Mouse (Mus musculus) heart, embryonic 12.5 days (tissue): ENCODE data around the gene Creb3l2. TPM values are rescaled to one million over a fixed set of nuclear protein-coding genes. Genes with fewer than 3 reads are reported as not detected.

Experiments used
- ATAC-seq: fragments of 200-750 bp; cut with Nextera tagmentation; 2 replicates; pipeline ENCODE4 v1.8.0; 2017; ENCODE audit warnings: moderate TSS enrichment, moderate library complexity; ENCODE audit not compliant: insufficient number of reproducible peaks, low FRiP score
- H3K27ac ChIP-seq: fragments of 300-500 bp; sonication (generic); 2 replicates; pipeline ENCODE4 v1.5.1; 2016; ENCODE audit warnings: mild to moderate bottlenecking, moderate library complexity; ENCODE audit not compliant: poor library complexity, severe bottlenecking
- H3K27me3 ChIP-seq: fragments of 300-500 bp; sonication (generic); replicated peaks from 2 replicates; pipeline ENCODE4 v1.6.1; 2016; ENCODE audit warnings: mild to moderate bottlenecking, moderate library complexity
- H3K36me3 ChIP-seq: fragments of 300-500 bp; sonication (generic); 2 replicates; pipeline ENCODE4 v1.6.1; 2016; ENCODE audit warnings: mild to moderate bottlenecking, moderate library complexity
- H3K4me1 ChIP-seq: fragments of 300-500 bp; sonication (generic); replicated peaks from 2 replicates; pipeline ENCODE4 v1.6.1; 2016; ENCODE audit warnings: mild to moderate bottlenecking
- H3K4me2 ChIP-seq: fragments of 300-500 bp; sonication (generic); 2 replicates; pipeline ENCODE4 v1.6.1; 2016; ENCODE audit warnings: mild to moderate bottlenecking, moderate library complexity
- H3K4me3 ChIP-seq: fragments of 300-500 bp; sonication (generic); 2 replicates; pipeline ENCODE4 v1.5.1; 2016; ENCODE audit warnings: mild to moderate bottlenecking
- H3K9ac ChIP-seq: fragments of 300-500 bp; sonication (generic); 2 replicates; pipeline ENCODE4 v1.6.1; 2016; ENCODE audit warnings: mild to moderate bottlenecking, moderate library complexity
- H3K9me3 ChIP-seq: fragments of 300-500 bp; sonication (generic); replicated peaks from 2 replicates; pipeline ENCODE4 v1.6.1; 2016; ENCODE audit warnings: mild to moderate bottlenecking, moderate library complexity
- WGBS: fragments of 180-500 bp; shearing (Covaris S2); methylation state at CpG from one replicate; pipeline ENCODE4 v1.1.7; 2016; 5-methylcytosine and 5-hydroxymethylcytosine counted together
- polyA plus RNA-seq: library from polyadenylated mRNA; unstranded; fragments of >200 nt; fragmentation: Nextera tagmentation; extraction: Ambion mirVana; gene quantifications from 2 replicates; pipeline ENCODE4 v1.2.1, GENCODE M21; 2016

Gene Creb3l2
- polyA plus RNA-seq, 1 experiment from 2014 or later = 49.4 TPM

DNA sequence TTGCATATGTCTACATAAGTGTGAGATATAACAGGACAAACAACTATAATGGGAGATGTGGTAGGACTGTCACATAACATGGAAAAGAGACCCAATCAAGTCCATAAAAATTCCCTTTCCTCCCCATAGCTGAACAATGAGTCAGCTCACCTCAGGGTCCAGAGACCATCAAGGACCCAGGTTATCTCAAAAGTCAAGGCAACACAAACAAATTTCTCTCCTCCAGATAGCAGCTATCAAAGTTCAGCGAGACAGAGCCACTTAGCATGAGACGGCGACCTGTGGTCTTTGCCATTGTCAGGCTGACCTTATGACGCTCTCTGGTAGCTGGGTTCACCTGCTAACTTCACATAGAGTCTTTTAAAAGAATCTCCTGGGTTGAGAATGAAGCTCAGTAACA, 44.7 kb downstream of the Creb3l2 start:
- ATAC-seq = no peak
- no peak overlapping the region for H3K27ac ChIP-seq
- no peaks in the 10 kb centered on the region for H3K27me3 ChIP-seq
- no peak overlapping the region for H3K4me2 ChIP-seq
- no peak overlapping the region for H3K4me3 ChIP-seq
- H3K9ac ChIP-seq = no peak overlapping the region
- peaks cover 95% of the 10 kb centered on the region for H3K4me1 ChIP-seq
- WGBS = 38% methylated on average over 4 of the region's 4 CpGs
- no peaks in the 10 kb centered on the region; the same call in 1 of the 2 replicates for H3K36me3 ChIP-seq
- H3K9me3 ChIP-seq = no peaks in the 10 kb centered on the region

DNA sequence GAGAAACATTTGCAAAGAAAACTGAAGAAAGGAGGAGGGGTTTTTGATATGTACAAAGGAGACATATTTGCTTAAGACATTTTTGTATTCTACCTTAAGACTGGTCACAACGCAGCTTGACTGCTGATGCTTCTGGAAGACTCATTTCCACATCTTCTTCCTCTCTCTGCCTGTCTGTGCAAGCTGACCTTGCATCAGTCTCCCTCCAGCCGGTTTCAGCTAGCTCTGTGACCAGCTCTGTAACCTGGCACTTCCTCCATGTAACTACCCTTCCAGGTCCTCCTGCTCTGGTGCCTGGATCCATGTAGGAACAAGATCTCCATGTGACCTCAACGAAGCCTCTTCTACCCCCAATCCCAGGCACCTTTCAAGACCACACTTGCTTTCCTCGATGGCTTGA, 45.8 kb downstream of the Creb3l2 start:
- Histone ChIP-seq H3K4me1 (peaks cover 95% of the 10 kb centered on the region), H3K27ac (peak overlapping the region; percentile 47; the same call in 1 of the 2 replicates), H3K9ac (peak overlapping the region; percentile 7; the same call in 1 of the 2 replicates), H3K36me3 (no peaks in the 10 kb centered on the region; the same call in 1 of the 2 replicates), H3K4me3 (no peak overlapping the region), H3K4me2 (no peak overlapping the region), H3K27me3 (no peaks in the 10 kb centered on the region), H3K9me3 (no peaks in the 10 kb centered on the region)
- 68% methylated on average over 4 of the region's 4 CpGs for WGBS
- no peak for ATAC-seq

DNA sequence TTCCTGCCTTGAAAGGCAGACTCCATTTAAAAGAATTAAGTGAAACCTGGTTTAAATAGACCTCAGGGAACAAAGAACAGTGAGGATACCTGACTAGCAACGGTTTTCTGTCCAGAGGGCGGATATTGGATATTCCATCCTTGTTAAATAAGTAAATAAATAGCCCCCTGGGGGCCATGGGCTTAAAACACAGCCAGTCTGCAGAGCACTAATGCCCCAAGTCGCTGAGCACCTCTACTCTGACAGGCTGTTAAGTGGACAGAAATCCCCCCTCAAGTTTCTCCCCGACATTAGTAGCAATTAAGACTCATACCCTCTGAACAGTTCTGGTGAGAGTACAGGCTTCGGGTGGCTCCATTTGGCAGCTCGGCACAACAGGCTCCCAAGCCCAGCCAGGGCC, 48.7 kb downstream of the Creb3l2 start:
- no peaks in the 10 kb centered on the region; the same call in 1 of the 2 replicates for H3K36me3 ChIP-seq
- H3K27me3 ChIP-seq = no peaks in the 10 kb centered on the region
- H3K4me1 ChIP-seq = peaks cover 94% of the 10 kb centered on the region
- H3K27ac ChIP-seq = no peak overlapping the region
- H3K9ac ChIP-seq = no peak overlapping the region
- no peak for ATAC-seq
- H3K9me3 ChIP-seq = no peaks in the 10 kb centered on the region
- 58% methylated on average over 6 of the region's 6 CpGs for WGBS
- H3K4me3 ChIP-seq = no peak overlapping the region
- no peak overlapping the region for H3K4me2 ChIP-seq

DNA sequence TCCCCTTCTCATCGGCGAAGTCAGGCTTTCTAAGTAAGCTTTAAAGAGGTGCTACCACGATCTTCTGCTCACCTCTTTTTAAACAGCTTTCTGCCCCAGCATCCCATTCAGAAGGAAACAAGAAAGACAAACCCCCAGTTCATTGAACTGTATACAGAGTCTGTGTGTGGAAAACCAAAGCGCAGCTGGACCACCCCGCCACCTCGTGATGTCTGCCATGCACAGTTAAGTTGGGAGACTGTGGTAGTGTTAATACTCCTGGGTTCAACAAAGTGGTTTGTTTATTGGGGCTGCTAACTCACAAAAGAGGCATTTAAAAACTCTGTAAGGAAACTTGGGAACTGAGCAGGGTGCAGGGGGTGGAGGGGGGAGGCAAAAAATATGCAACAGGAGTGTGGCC, 49.7 kb downstream of the Creb3l2 start:
- ATAC-seq = no peak
- Histone ChIP-seq H3K27me3 (no peaks in the 10 kb centered on the region), H3K4me2 (no peak overlapping the region), H3K4me3 (no peak overlapping the region), H3K4me1 (peaks cover 92% of the 10 kb centered on the region), H3K27ac (peak overlapping the region; percentile 12), H3K9me3 (no peaks in the 10 kb centered on the region), H3K9ac (no peak overlapping the region), H3K36me3 (peaks cover 5% of the 10 kb centered on the region; the same call in 1 of the 2 replicates)
- WGBS = 80% methylated on average over 6 of the region's 6 CpGs

DNA sequence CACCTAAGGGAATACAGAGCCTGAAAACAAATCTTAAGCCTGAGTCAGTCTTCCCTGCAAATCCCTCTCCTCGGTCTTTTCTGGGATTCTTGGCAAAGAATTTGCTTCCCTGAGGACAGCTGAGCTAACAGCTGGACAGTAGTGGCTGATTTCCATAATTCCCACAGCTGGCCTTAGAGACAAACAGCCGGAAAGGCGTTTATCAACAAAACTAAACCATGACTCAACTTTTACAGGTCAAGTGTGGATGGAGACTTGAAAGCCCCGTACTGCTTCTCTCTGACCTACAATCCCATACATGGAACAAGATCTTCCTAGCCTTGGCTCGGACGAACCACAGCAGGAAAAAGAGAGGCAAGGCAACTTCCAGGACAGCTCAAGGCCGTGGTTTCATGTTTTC, 50.6 kb downstream of the Creb3l2 start:
- Histone ChIP-seq H3K27me3 (no peaks in the 10 kb centered on the region), H3K4me2 (no peak overlapping the region), H3K36me3 (peaks cover 5% of the 10 kb centered on the region; the same call in 1 of the 2 replicates), H3K27ac (peak overlapping the region; percentile 47), H3K9ac (no peak overlapping the region), H3K9me3 (no peaks in the 10 kb centered on the region), H3K4me3 (no peak overlapping the region), H3K4me1 (peaks cover 92% of the 10 kb centered on the region)
- ATAC-seq = no peak
- 58% methylated on average over 7 of the region's 7 CpGs for WGBS

DNA sequence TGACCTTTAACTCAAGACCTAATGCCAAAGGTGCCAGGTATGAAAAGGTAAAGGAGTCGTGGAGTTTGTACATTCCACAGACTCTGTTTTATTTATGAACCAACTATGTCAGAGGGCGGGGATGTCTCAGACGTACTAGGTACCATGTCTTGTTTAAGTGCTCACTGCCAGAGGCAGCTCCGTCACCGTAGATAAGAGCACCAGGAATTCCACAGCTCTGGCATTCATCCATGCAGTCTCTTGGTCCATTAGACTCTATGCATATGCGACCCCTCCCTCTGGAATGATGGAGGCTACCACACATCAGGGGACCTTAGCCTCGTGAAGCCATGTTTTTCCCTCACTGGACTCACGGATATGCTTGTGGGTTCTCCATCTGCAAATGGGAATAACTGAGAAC, 53.0 kb downstream of the Creb3l2 start:
- H3K4me2 ChIP-seq = peak overlapping the region; percentile 30; the same call in 1 of the 2 replicates
- peaks cover 5% of the 10 kb centered on the region; the same call in 1 of the 2 replicates for H3K36me3 ChIP-seq
- no peaks in the 10 kb centered on the region for H3K9me3 ChIP-seq
- peaks cover 87% of the 10 kb centered on the region for H3K4me1 ChIP-seq
- peak; percentile 79 for ATAC-seq
- 15% methylated on average over 8 of the region's 8 CpGs for WGBS
- H3K27ac ChIP-seq = peak overlapping the region; percentile 88
- no peaks in the 10 kb centered on the region for H3K27me3 ChIP-seq
- no peak overlapping the region for H3K4me3 ChIP-seq
- H3K9ac ChIP-seq = no peak overlapping the region

DNA sequence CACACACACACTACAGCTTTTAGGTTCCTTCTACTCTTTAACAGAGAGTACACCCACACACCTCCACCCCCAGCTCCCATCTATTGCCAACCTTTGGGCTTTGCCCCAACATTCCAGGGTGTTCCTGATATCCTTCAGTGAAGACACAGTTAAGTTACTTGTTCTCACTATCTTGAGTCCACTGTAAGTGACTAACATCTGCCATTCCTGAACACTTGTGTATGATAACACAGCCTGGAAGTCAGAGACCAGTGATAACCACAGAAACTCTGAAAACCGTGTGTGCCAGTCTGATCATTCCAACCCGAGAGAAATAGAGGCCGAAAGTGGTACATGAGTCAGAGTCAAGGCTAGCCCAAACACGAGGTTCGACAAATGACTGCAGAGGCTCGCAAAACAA, 53.4 kb downstream of the Creb3l2 start:
- peak overlapping the region; percentile 88 for H3K27ac ChIP-seq
- 36% methylated on average over 6 of the region's 6 CpGs for WGBS

DNA sequence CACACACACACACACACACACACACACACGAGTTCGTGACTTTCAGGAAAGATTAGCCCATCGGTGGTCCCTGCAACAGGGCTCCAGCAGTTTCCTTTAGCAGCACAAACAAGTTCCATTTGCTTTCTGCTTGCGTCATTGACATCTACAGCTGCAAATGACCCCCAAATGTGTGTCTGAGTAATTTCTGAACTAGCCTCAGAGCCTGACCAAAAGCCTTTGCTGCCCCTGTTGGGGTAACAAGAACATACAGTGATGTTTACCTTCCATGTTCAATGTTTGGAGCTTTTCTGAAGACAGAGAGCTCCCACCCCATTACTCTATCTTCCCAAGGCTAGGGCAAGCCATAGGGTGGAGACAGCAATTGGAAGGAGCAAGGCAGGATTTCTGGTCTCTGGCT, 54.7 kb downstream of the Creb3l2 start:
- Histone ChIP-seq H3K27ac (peak overlapping the region; percentile 37; the same call in 1 of the 2 replicates), H3K9me3 (no peaks in the 10 kb centered on the region), H3K9ac (no peak overlapping the region), H3K36me3 (0 out of 2 replicates have a peak, but pooled peaks cover 5% of the 10 kb centered on the region), H3K4me1 (peaks cover 84% of the 10 kb centered on the region), H3K27me3 (no peaks in the 10 kb centered on the region), H3K4me3 (no peak overlapping the region), H3K4me2 (no peak overlapping the region)
- WGBS = 77% methylated on average over 4 of the region's 4 CpGs
- no peak for ATAC-seq

More for the DNA sequence above, 53.4 kb downstream of the Creb3l2 start:
- H3K36me3 ChIP-seq = 0 out of 2 replicates have a peak, but pooled peaks cover 5% of the 10 kb centered on the region
- H3K4me1 ChIP-seq = peaks cover 88% of the 10 kb centered on the region
- no peaks in the 10 kb centered on the region for H3K27me3 ChIP-seq
- peak overlapping the region; percentile 30; the same call in 1 of the 2 replicates for H3K4me2 ChIP-seq
- no peaks in the 10 kb centered on the region for H3K9me3 ChIP-seq
- no peak overlapping the region for H3K4me3 ChIP-seq
- peak; percentile 24; the same call in 1 of the 2 replicates for ATAC-seq
- no peak overlapping the region for H3K9ac ChIP-seq

DNA sequence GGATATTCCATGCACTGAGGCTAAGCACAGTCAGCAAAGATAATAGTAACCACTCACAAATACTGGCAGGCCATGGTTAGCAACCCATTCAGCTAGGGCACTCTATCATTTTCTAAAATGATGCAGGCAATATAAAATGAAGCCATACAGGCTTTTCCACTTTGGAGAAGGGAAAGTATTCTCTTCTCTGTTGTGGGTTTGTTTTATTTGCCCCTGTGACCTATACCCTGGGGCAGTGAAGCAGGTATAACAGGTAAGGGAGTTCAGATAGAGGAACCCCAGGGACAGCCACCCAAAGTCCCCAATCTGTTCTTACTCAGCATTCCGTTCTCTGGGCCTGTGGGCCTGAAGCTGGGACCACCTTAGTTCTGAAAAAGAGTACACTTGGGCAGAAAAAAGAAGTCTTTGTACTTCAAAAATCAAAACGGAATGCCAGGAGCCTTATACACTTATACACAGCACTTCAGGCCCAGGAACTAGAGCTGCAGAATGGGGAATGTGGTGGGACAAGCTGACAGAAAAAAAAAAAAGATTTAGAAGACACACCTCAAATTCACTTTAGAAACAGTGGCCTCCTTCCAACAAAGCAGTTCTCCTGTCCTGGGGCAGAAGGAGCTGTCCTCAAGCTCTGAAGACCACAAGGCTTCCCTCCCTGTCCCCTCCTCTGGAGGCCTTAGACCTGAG, 56.2 kb downstream of the Creb3l2 start:
- peaks cover 72% of the 10 kb centered on the region for H3K4me1 ChIP-seq
- H3K4me2 ChIP-seq = no peak overlapping the region
- H3K9ac ChIP-seq = no peak overlapping the region
- H3K4me3 ChIP-seq = no peak overlapping the region
- no peak overlapping the region for H3K27ac ChIP-seq
- 72% methylated on average over 2 of the region's 2 CpGs for WGBS
- H3K9me3 ChIP-seq = no peaks in the 10 kb centered on the region
- H3K27me3 ChIP-seq = no peaks in the 10 kb centered on the region
- ATAC-seq = no peak
- H3K36me3 ChIP-seq = 0 out of 2 replicates have a peak, but pooled peaks cover 9% of the 10 kb centered on the region

DNA sequence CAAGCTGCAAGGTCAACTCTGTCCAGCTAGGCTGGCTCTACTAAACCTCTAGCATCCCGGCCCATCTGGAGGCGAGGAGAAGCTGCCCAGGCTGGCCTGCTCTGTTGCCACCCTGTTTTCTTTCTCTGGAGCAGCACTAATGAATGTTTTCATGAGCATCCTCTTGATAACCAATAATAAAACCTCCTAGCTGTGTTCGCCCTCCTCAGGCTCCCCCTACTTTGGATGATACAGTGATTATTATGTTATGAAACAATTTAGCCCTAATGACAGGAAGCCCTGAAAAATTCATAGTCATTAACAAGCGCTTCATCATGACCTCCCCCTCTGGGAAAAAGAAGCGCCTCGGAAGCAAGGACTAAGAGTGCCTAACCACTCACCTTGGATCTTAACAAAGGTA, 59.2 kb downstream of the Creb3l2 start:
- H3K36me3 ChIP-seq = peaks cover 32% of the 10 kb centered on the region
- H3K4me1 ChIP-seq = peaks cover 47% of the 10 kb centered on the region
- H3K27ac ChIP-seq = no peak overlapping the region
- H3K4me2 ChIP-seq = no peak overlapping the region
- H3K9ac ChIP-seq = no peak overlapping the region
- no peaks in the 10 kb centered on the region for H3K9me3 ChIP-seq
- no peak for ATAC-seq
- WGBS = 90% methylated on average over 6 of the region's 6 CpGs
- no peak overlapping the region for H3K4me3 ChIP-seq
- H3K27me3 ChIP-seq = no peaks in the 10 kb centered on the region

DNA sequence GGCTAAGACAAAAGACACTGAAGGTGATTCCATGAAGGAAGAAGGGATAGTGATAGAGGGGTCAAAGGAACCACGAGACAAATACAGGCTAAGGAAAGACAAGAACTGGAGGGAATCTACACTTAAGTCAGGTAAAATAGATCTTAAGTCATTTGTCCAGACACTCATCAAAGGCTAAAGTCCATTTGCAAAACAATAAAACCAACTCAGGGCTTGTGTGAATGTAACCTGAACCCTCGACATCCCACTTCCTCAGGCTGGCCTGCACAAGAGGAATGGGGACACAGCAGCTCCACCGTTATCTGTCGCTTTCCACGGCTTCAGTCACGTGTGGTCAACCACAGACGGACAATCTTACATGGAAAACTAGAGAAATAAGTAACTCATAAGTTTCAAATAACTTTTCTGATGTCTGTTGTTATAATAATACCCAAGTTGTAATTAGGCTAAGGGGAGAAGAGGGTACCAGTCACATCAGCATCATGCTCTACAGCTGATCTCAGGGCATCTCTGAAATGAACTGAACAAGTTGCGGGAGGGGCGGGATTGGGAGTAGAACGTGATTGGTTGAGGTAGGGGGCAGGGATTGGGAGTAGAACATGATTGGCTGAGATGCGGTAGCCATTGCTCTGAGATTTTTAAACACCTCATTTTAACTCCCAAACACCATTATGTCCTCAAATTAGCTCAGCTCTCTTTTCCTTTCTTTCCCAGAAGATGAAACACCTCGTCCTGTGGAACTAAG, 63.9 kb downstream of the Creb3l2 start:
- no peak overlapping the region for H3K4me2 ChIP-seq
- no peak overlapping the region for H3K4me3 ChIP-seq
- H3K4me1 ChIP-seq = peaks cover 38% of the 10 kb centered on the region
- 79% methylated on average over 12 of the region's 12 CpGs for WGBS
- H3K36me3 ChIP-seq = peaks cover 51% of the 10 kb centered on the region
- H3K27ac ChIP-seq = no peak overlapping the region
- H3K9me3 ChIP-seq = no peaks in the 10 kb centered on the region
- no peaks in the 10 kb centered on the region for H3K27me3 ChIP-seq
- no peak for ATAC-seq
- H3K9ac ChIP-seq = no peak overlapping the region
